Mouse (Mus musculus) ovary, adult 18-20 months (tissue): ENCODE measurements around the gene Eif5a.

Experiments used
- DNase-seq: peaks from one replicate; pipeline ENCODE4 v3.0.0; 2022; ENCODE audit warnings: low spot score, mixed read lengths

The Eif5a gene

DNA sequence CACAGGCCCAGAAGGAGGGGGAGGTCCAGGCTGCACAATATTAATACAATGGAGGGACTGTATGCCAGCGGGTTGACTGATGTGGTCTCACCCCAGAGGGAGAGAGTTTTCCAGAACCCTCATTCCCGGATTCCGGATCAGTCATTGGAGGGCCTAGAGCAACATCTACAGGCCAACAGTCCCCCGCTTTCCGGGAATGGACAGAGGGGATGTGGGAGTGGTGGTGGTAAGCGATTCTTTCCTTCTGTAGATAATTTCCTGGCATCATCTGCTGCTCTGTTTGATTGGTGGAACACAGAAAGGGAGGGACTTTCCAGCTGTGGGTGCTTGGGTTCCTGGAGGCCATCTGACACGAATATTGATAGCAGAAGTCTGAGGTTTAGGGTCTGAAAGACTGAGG, 45.6 kb downstream of the Eif5a start:
- no peak for DNase-seq

DNA sequence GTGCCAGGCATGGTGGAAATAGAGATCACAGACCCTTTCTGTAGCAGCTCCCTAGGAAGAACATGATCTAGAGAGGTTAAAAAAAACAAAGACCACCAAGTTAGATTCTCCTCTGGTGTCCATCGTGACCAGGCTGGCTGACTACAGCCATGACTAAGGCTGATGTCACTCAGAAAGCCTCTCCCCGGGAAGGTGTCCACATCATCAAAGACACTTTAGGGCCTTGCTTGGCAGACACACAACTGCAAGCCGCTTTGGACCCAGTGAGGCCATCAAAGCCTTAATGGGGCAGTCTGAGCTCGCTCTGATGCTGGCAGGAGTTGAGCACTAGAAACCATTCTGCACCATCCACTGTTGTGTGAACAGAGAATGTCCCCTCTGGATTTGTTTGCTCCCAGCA, 49.3 kb downstream of the Eif5a start:
- no peak for DNase-seq

DNA sequence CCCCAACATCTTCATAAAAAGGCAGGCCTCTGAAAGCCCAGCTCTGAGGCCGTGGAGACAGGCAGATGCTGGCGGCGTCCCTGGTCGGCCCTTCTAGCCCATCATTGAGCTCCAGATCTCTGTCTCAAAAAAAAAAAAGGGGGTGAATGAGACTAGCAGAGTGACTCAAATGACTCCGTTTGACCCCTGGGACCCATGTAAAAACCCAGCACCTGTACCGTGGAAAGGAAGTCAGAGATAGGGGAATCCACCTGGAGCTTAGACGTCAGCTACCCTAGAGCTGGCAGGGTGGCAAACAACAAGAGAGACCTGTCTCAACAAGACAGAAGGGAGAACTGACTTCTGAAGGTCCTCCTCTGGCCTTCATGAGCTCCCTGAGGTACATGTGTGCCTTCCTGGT, 49.9 kb downstream of the Eif5a start:
- no peak for DNase-seq

GRCm38 (mm10) chr11:69870289-69871069, 51.3 kb downstream of the Eif5a start:
- DNase-seq = no peak

- DNase-seq = no peak
Measured at GRCm38 (mm10) chr11:69867335-69867734, 54.4 kb downstream of the Eif5a start.
